Mouse (Mus musculus) yolk sac, embryonic 10.5 days (tissue): Measurements from ENCODE around the gene Rpusd4.

Experiments used
- DNase-seq: peaks from one replicate; pipeline ENCODE4 v3.0.0-alpha.2; 2017; ENCODE audit warnings: low spot score

The Rpusd4 gene

DNA sequence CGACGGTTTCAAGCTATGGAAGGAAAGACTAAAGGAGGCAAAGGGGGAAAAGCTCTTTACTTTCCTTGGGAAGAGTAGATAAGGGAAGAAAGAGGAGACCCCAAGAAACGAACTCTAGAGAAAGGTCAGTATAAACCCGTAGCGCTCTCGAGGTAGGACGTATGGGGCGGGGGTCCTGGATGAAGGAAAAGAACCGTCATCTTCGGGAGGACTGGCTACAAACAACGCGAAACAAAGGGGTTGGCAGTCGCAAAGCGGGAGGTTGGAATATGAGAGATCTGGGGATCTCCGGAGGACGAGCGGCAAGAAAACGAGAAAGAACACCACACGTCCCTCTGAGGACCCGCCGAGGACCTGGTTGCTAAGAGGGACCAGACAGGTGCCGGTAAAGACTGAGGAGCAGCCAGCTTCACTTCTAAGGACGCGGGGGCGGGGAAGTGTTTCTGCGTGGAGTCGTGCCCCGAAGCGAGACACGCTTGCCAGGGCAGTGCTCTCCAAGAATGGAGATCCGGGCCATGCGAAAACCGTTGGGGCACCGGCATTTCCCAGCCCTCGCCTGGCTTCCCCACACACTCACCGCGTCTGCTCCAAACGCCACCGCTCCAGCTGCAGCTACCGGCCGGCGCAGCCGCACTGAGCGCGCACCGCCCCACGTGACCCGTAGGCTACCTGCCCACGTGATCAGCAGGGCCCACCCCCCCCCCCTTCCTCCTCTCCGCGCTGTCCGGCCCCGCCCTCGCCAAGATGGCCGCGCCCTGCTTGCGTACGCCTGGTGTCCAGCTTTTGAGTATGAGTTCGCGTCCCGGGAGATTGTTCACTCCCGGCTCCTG lies at the start of gene Rpusd4, which contains the start of gene Fam118b:
TSS of gene Rpusd4 (plus strand) at position 720 of the 830 bp plus-strand sequence.
TSS of gene Fam118b (minus strand) at position 660 of the 830 bp plus-strand sequence.
- DNase-seq = peak; percentile 92

DNA sequence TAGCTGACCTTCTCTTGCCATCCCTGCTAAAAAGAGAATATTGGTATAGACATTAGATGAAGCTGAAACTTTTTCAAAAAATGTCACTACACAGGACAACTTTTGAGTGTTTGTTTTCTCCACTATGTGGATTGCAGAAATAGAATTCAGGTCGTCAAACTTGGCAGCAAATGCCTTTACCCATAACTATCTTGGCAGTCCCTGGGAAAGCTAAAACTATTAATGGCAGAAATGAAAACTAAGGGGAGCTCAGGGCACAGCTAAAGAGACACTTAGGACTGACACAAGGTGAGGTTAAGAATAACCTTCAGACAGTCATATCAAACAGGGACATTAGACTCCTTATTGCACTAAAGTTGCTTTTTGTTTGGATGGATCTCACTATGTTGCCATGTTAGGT lies 49.7 kb upstream of the Rpusd4 start:
- no peak for DNase-seq

DNA sequence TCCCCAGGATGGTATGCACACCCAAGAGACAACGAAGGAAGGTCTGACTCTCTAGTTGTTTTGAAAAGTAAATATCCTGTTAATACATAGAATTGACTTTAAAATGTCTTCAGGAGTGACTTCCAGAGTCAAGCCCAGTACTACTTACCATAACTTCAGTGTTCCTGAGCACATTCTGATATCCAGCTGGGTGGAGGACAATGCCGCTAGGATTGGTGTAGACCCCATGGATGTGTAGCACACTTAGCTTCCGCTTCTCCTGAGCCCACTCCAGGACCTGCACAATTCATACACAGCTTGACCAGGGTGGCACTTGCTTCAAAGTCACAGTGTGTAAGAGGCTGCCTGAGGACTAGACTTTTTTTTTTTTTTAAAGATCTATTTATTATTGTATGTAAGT lies 44.2 kb upstream of the Rpusd4 start:
- DNase-seq = no peak

DNA sequence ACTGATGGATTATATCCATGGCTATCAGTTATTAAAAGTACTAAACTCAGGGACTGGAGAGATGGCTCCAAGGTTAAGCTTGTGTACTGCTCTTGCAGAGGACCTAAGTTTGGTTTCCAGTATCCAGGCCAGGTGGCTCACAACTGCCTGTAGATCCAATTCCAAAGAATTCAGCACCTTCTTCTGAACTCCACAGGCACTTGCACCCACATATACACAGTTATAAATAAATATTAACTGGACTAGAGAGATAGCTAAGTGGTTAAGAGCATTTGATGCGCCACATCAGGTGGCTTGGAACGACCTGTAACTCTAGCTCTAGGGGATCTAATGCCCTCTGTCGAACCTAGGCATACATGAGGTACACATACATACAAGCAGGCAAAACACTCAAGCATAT lies 39.0 kb upstream of the Rpusd4 start:
- DNase-seq = no peak

- DNase-seq = no peak
Measured at GRCm38 (mm10) chr9:35235996-35236395, 31.7 kb upstream of the Rpusd4 start.

DNA sequence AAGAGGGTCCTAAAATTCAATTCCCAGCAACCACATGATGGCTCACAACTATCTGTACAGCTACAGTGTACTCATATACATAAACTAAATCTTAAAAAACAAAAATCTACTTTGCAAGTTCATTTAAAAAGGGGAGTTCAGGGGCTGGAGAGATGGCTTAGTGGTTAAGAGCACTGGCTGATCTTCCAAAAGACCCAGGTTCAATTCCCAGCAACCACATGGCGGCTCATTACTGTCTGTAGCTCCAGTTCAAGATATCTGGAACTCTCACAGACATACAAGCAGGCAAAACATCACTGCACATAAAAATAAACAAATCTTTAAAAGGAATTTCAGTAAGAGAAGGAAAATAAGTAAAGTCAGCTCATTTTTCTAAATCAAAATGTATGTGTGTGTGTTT lies 29.3 kb upstream of the Rpusd4 start:
- DNase-seq = no peak

GRCm38 (mm10) chr9:35238915-35239571 lies 28.6 kb upstream of the Rpusd4 start:
- no peak for DNase-seq

- DNase-seq = no peak
Measured at GRCm38 (mm10) chr9:35239734-35240133, 27.9 kb upstream of the Rpusd4 start.

DNA sequence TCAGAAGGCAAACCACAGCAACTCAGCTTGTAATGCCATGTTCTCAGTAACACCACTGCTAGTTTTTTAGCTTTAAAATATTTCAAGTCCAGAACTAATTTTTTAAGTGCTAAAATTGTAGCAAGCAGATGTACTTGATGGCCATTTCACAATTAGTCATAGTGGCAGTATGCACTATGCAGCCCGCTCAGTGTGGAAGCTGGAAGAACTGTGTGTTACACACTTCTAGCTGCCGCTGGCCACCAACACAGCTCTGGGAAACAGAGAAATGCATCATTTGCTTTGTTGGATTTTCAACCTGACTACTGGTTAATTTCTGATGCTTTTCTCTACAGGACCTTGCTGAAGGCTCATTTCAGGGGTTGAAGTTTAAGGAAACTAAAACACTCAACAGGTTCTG lies 20.3 kb upstream of the Rpusd4 start:
- no peak for DNase-seq

DNA sequence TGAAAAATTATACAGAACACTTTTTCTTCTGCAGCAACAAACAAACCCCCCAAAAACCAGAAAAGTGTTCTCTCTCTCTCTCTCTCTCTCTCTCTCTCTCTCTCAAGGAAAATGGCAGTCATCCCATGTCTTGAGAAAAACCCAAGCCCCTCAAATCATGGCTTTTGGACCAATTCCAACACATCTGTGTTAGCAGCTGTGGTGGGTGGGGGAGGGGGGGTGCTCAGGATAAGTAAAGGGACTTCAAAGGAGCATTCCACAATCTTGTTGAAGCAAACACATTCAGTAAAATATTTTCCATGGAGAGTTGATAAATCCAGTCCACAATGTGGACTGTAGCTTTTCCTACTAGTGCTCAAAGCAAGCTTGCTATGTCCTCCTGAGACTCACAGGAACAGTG lies 18.2 kb upstream of the Rpusd4 start:
- no peak for DNase-seq

DNA sequence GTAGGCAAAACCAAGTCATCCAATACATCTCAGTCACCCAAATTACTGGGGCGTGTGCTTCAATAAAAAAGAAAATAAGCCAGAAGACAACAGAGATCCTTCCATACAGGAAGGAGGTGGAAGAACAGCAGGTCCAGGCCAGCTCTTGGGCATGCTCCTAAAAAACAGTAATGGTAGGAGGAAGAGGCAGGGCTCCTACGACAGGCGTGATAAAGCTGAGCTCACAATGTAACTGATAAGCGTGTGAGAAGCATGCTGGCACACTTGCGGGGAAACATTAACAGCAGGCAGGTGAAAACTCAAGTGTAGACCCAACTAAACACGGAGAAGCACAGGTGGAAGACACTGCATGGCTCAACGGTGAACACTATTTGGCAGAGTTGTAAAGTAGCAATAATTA lies 10.3 kb upstream of the Rpusd4 start:
- no peak for DNase-seq

DNA sequence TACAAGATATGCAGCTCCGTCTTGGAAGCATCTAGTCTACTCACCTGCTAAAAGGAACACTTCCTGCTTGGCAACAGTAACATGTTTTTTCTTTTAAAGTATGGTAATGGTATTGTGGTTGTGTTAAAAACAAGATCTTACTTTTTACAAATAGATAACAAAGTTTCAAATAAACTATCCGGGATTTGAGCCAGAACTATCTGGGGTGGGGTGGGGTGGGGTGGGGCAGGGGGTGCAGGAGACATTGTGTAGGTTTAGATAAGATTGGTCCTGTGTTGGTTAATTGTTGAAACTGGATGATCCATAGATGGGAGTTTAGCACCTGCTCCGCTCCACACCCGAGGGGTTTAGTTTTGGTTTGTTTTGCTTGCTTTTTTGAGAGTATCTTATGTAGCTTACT lies 5.2 kb upstream of the Rpusd4 start:
- no peak for DNase-seq

DNA sequence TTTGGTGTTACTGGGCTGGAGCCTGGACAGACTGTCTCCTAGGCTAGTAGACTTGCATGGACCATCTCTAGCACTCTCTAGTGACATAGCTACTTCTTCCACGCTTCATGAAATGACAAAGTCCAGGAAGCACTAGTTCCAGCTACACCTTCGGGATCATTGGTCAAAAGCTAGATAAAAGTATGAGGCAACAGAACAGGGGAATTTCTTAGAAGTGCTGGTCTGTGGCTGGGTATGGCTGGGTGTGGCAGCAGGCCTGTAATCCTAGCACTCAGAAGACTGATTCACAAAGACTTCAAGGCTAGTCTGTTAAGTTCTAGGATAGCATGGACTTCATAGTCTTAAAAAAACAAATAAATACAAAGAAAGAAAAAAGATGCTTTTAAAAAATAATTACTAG lies 4.2 kb upstream of the Rpusd4 start:
- peak; percentile 70 for DNase-seq

DNA sequence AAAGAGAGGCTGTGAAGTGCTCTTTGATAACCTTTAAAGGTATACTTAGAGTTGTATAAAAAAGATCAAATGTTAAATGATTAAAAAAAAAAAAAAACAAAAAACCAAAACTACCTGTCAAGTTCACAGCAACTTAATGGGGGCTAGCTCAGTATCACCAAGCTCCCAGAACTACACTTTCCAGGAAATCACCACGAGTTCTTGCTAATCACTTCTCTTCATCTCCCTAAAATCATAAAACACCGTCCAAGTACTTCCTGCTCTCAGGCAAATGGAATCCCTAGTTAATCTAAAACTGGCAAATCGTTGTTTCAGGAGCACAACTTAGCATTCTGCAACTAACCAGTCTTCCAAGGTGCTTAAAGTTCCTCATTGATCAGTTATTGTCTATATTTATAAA lies 3.2 kb upstream of the Rpusd4 start:
- no peak for DNase-seq

DNA sequence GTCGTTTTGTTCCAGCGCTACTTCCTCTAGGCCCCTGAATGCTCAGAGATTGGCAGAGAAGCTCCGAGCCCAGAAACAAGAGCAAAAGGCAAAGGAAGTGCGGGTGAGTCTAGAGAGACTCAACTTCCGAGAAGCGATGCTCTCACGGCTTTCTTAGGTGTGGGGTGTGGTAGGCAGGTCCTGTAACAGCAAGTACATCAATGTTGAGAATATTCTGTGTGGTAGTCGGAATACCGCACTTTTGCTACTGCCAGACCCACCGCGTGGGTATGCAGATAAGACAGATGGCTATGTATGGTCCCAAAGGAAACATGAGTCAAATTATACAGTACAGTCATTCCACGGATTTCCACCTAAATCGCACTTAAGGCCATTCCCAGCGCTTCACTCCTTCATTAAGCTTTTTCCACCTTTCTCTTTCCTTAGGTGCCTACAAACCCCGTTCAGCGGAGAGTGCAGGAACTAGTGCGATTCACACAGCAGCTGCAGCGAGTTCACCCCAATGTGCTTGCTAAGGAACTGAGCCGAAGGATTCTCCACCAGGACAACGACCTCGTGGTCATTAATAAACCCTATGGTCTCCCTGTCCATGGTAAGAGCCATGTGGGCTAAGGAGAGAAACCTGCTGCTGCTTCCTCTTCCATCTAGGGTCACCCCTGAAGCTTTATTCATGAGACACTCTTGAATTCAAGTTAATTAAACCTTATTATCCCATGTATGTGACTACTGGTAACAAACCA lies 481 bp downstream of the Rpusd4 start:
- no peak for DNase-seq

DNA sequence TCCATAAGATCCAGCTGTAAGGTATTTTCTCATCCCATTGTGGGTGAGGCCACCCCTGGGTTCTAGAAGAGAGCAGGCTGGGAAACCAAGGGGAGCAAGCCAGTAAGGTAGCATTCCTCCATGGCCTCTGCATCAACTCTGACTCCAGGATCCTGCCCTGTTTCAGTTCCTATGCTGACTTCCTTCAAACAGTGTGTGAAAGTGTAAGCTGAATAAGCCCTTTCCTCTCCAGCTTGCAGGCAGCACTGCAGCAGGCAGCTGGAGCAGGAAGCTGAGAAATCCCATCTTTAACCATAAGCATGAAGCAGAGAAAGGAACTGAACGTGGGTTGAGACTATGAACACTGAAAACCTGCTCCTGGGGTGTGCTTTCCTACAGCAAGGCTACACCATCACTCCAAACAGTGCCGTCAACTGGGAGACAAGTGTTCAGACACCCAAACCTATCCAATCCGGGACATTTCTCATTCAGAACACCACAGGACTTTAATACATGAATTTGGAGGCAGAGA lies 10.2 kb downstream of the Rpusd4 start:
- no peak for DNase-seq

GRCm38 (mm10) chr9:35278451-35278850 lies 10.8 kb downstream of the Rpusd4 start:
- no peak for DNase-seq

- no peak for DNase-seq
Measured at GRCm38 (mm10) chr9:35282006-35282850, 14.6 kb downstream of the Rpusd4 start.

DNA sequence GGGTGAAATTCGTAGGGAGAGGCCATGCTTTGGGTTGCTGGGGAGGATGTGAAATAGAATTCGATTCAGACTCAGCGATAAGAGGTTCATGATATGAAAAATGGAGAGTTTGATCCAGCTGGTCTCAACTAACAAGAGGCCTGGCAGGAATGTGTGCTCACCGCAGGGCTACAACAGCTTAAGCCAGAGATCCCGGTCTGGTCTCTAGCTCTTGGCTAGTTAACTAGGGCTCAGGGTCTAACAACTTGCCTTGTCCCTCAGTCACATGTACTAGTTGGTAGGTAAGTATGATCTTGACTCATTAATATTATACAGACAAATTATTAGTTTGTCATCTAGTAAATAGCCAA lies 15.2 kb downstream of the Rpusd4 start:
- no peak for DNase-seq

DNA sequence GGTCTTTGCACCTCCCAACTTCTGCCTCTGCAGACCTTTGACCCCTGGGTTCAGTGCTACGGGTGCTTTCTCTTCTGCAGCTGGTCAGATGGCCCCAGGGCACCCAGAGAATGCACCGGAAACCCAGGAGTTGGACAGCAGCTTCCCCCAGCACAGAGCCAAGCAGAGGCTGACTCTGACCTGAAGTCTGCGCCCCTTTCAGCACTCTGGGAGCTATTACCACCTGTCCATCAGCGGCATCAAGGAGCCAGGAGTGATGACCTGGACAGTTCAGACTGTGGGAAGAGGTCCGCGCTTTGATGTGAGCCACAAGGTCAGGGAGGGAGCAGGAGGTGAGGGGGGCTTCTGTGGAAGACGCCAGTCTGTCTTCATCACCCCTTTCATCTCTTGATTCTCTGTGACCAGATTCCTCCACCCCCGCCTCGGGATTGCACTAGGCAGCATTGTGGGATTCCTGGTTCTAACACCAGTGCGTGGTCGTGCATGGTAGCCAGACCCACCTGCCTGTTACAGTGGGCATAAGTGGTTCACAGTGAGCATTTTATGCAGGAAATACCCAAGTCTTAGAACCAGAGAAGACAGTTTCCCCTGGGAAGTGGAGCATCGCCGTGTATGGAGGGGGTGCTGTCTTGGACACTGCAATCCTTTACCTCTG lies 15.9 kb downstream of the Rpusd4 start:
- DNase-seq = peak; percentile 46

DNA sequence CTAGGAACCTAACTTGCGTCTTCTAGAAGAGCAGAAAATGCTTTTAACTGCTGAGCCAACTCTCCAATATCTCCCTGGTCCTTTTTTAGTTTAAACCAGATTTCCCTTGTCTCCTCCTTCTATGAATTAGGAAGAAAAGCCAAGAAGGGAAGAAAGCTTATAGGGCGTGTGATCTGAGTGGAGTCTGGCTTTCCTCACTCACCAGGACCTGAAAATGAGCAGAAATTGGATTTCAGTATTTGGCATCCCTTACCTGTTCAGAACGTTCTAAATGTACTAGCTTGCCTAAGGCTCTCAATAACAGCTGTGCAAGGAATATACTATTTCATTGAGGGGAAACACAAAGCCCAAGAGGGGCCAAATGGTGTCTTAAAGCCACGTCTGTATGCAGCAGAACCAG lies 16.7 kb downstream of the Rpusd4 start:
- no peak for DNase-seq
